Mouse (Mus musculus) testis, postnatal 14 days (tissue): Measurements from ENCODE around the gene Il2ra.
A peak's percentile ranks its signal among the peaks of the same experiment; 100 is the strongest.
"Not testable (repeated sequence)": the region's sequence is repeated elsewhere in the genome, so short reads cannot be mapped to it uniquely, and the experiment has no call there.

Experiments used
- DNase-seq: peaks from one replicate; pipeline ENCODE4 v3.0.0; 2021; ENCODE audit warnings: low spot score

Gene Il2ra

GRCm38 (mm10) chr2:11642451-11642941 lies at the start of gene Il2ra:
Gene Il2ra, plus strand, starts transcription at chr2:11642807.
- DNase-seq = no peak

- DNase-seq = no peak
These were observed 45.9 kb upstream of the Il2ra start for GRCm38 (mm10) chr2:11596690-11597089.

- DNase-seq = no peak
These were observed 44.7 kb upstream of the Il2ra start for GRCm38 (mm10) chr2:11597906-11598305.

GRCm38 (mm10) chr2:11601795-11602194 lies 40.8 kb upstream of the Il2ra start:
- no peak for DNase-seq

GRCm38 (mm10) chr2:11602506-11603489 lies 39.8 kb upstream of the Il2ra start:
- peak; percentile 93 for DNase-seq

GRCm38 (mm10) chr2:11604053-11604452 lies 38.6 kb upstream of the Il2ra start, which contains the start of gene Rbm17:
Gene Rbm17, minus strand, starts transcription at chr2:11604153.
- no peak for DNase-seq

- no peak for DNase-seq
These were observed 37.7 kb upstream of the Il2ra start for GRCm38 (mm10) chr2:11604911-11605310.

- not testable (repeated sequence) for DNase-seq
These were observed 35.9 kb upstream of the Il2ra start for GRCm38 (mm10) chr2:11606718-11607117.

- not testable (repeated sequence) for DNase-seq
These were observed 29.7 kb upstream of the Il2ra start for GRCm38 (mm10) chr2:11612939-11613338.

GRCm38 (mm10) chr2:11616846-11617245 lies 25.8 kb upstream of the Il2ra start:
- no peak for DNase-seq

- no peak for DNase-seq
These were observed 23.0 kb upstream of the Il2ra start for GRCm38 (mm10) chr2:11619598-11619997.

- DNase-seq = no peak
These were observed 19.4 kb upstream of the Il2ra start for GRCm38 (mm10) chr2:11623173-11623572.

GRCm38 (mm10) chr2:11623726-11624125 lies 18.9 kb upstream of the Il2ra start:
- DNase-seq = no peak

- DNase-seq = no peak
These were observed 16.7 kb upstream of the Il2ra start, which contains the start of gene Gm17490 for GRCm38 (mm10) chr2:11625890-11626289. Gene Gm17490, minus strand, starts transcription at chr2:11626264.

- no peak for DNase-seq
These were observed 7.6 kb upstream of the Il2ra start for GRCm38 (mm10) chr2:11635035-11635434.

- DNase-seq = no peak
These were observed 7.0 kb upstream of the Il2ra start for GRCm38 (mm10) chr2:11635471-11636137.

- DNase-seq = no peak
These were observed 6.5 kb upstream of the Il2ra start for GRCm38 (mm10) chr2:11636138-11636480.

GRCm38 (mm10) chr2:11637115-11637514 lies 5.5 kb upstream of the Il2ra start:
- no peak for DNase-seq

GRCm38 (mm10) chr2:11644057-11644456 lies 1.4 kb downstream of the Il2ra start:
- no peak for DNase-seq

- DNase-seq = no peak
These were observed 2.7 kb downstream of the Il2ra start for GRCm38 (mm10) chr2:11645297-11645696.

- DNase-seq = no peak
These were observed 8.9 kb downstream of the Il2ra start for GRCm38 (mm10) chr2:11651476-11651875.

- no peak for DNase-seq
These were observed 9.6 kb downstream of the Il2ra start for GRCm38 (mm10) chr2:11652196-11652595.

- DNase-seq = no peak
These were observed 10.2 kb downstream of the Il2ra start for GRCm38 (mm10) chr2:11652780-11653179.
